Mouse (Mus musculus) adrenal gland, postnatal 10 days (tissue): ENCODE measurements around the gene Capn5. TPM values are rescaled to one million over a fixed set of nuclear protein-coding genes. Genes with fewer than 3 reads are reported as not detected.

Source experiments
- DNase-seq: peaks from one replicate; pipeline ENCODE4 v3.0.0; 2021; ENCODE audit warnings: mixed read lengths
- total RNA-seq, 2 experiments: library from RNA; stranded (reverse); gene quantifications; 2 replicates each; pipeline ENCODE4 v1.2.3; 2021

The Capn5 gene
- total RNA-seq, 2 experiments from 2014 or later = 8.2 to 13.4 TPM

- no peak for DNase-seq
Observed at GRCm38 (mm10) chr7:98148721-98149407, 29.2 kb downstream of the Capn5 start.

- peak; percentile 69 for DNase-seq
Observed at GRCm38 (mm10) chr7:98147766-98148165, 30.3 kb downstream of the Capn5 start.

GRCm38 (mm10) chr7:98146447-98146845 lies 31.6 kb downstream of the Capn5 start:
- DNase-seq = no peak

GRCm38 (mm10) chr7:98145842-98146446 lies 32.1 kb downstream of the Capn5 start:
- no peak for DNase-seq

GRCm38 (mm10) chr7:98145402-98145801 lies 32.7 kb downstream of the Capn5 start, which contains the start of gene Omp:
TSS of gene Omp (minus strand) at chr7:98145502.
- DNase-seq = no peak

GRCm38 (mm10) chr7:98142648-98143047 lies 35.4 kb downstream of the Capn5 start:
- no peak for DNase-seq

GRCm38 (mm10) chr7:98142247-98142646 lies 35.8 kb downstream of the Capn5 start:
- DNase-seq = no peak

GRCm38 (mm10) chr7:98141206-98141605 lies 36.9 kb downstream of the Capn5 start:
- DNase-seq = peak; percentile 72

GRCm38 (mm10) chr7:98140597-98140996 lies 37.5 kb downstream of the Capn5 start:
- DNase-seq = peak; percentile 54

- peak; percentile 55 for DNase-seq
Observed at GRCm38 (mm10) chr7:98139216-98139615, 38.9 kb downstream of the Capn5 start.

- DNase-seq = peak; percentile 51
Observed at GRCm38 (mm10) chr7:98137995-98138394, 40.1 kb downstream of the Capn5 start.

GRCm38 (mm10) chr7:98137583-98137982 lies 40.5 kb downstream of the Capn5 start:
- DNase-seq = no peak

GRCm38 (mm10) chr7:98131751-98132150 lies 46.3 kb downstream of the Capn5 start:
- DNase-seq = no peak

GRCm38 (mm10) chr7:98125473-98125872 lies 52.6 kb downstream of the Capn5 start:
- peak; percentile 67 for DNase-seq

GRCm38 (mm10) chr7:98124701-98125100 lies 53.4 kb downstream of the Capn5 start:
- DNase-seq = peak; percentile 52

- peak; percentile 51 for DNase-seq
Observed at GRCm38 (mm10) chr7:98121673-98122072, 56.4 kb downstream of the Capn5 start.

GRCm38 (mm10) chr7:98121241-98121640 lies 56.8 kb downstream of the Capn5 start:
- peak; percentile 68 for DNase-seq

GRCm38 (mm10) chr7:98120325-98120724 lies 57.7 kb downstream of the Capn5 start:
- peak; percentile 83 for DNase-seq

- no peak for DNase-seq
Observed at GRCm38 (mm10) chr7:98119961-98120232, 58.2 kb downstream of the Capn5 start.

- DNase-seq = peak; percentile 89
Observed at GRCm38 (mm10) chr7:98119179-98119960, 58.7 kb downstream of the Capn5 start, which contains the start of gene Myo7a. TSS of gene Myo7a (minus strand) at chr7:98119524.

GRCm38 (mm10) chr7:98117012-98117660 lies 60.9 kb downstream of the Capn5 start:
- DNase-seq = peak; percentile 88

- DNase-seq = no peak
Observed at GRCm38 (mm10) chr7:98114656-98115055, 63.4 kb downstream of the Capn5 start.

- DNase-seq = no peak
Observed at GRCm38 (mm10) chr7:98111233-98111632, 66.8 kb downstream of the Capn5 start.
